Mouse (Mus musculus) hindbrain, postnatal 0 days (tissue): ENCODE results near the gene Arid1b. TPM values are rescaled to one million over a fixed set of nuclear protein-coding genes. Genes with fewer than 3 reads are reported as not detected.

ENCODE experiments used
- ATAC-seq: fragments of 200-750 bp; cut with Nextera tagmentation; 2 replicates; pipeline ENCODE4 v1.8.0; 2017; ENCODE audit warnings: mild to moderate bottlenecking, moderate TSS enrichment, moderate library complexity
- DNase-seq: peaks from one replicate; pipeline ENCODE4 v3.0.0-alpha.2; 2015; ENCODE audit warnings: low spot score
- H3K27ac ChIP-seq: fragments of 300-500 bp; sonication (generic); 2 replicates; pipeline ENCODE4 v1.5.1; 2014; ENCODE audit warnings: mild to moderate bottlenecking
- H3K27me3 ChIP-seq: fragments of 300-500 bp; sonication (generic); 2 replicates; pipeline ENCODE4 v1.6.1; 2014; ENCODE audit warnings: low read length, mixed read lengths; ENCODE audit not compliant: insufficient read depth
- H3K36me3 ChIP-seq: fragments of 300-500 bp; sonication (generic); 2 replicates; pipeline ENCODE4 v1.6.1; 2014; ENCODE audit warnings: low read length, mixed read lengths; ENCODE audit not compliant: insufficient read depth
- H3K4me1 ChIP-seq: fragments of 300-500 bp; sonication (generic); 2 replicates; pipeline ENCODE4 v1.6.1; 2014; ENCODE audit warnings: antibody characterized with exemption, low read length, mixed read lengths; ENCODE audit not compliant: insufficient read depth
- H3K4me2 ChIP-seq: fragments of 300-500 bp; sonication (generic); 2 replicates; pipeline ENCODE4 v1.6.1; 2014; ENCODE audit warnings: low read depth, mild to moderate bottlenecking, low read length, moderate library complexity, mixed read lengths
- H3K4me3 ChIP-seq: fragments of 300-500 bp; sonication (generic); 2 replicates; pipeline ENCODE4 v1.5.1; 2014; ENCODE audit warnings: low read length
- H3K9ac ChIP-seq: fragments of 300-500 bp; sonication (generic); replicated peaks from 2 replicates; pipeline ENCODE4 v1.6.1; 2014; ENCODE audit warnings: mild to moderate bottlenecking, low read length, moderate library complexity, mixed read lengths
- H3K9me3 ChIP-seq: fragments of 300-500 bp; sonication (generic); 2 replicates; pipeline ENCODE4 v1.6.1; 2016; ENCODE audit warnings: low read length, mixed read lengths
- CTCF ChIP-seq: IDR thresholded peaks from 2 replicates; pipeline ENCODE4 v1.5.1; 2016; ENCODE audit warnings: antibody characterized with exemption, control low read depth, low read depth
- WGBS: fragments of 180-500 bp; shearing (Covaris S2); extraction: QIAGEN DNeasy Blood & Tissue Kit; methylation state at CpG from one replicate; pipeline ENCODE4 v1.1.7; 2014; 5-methylcytosine and 5-hydroxymethylcytosine counted together
- polyA plus RNA-seq: library from polyadenylated mRNA; unstranded; fragments of >200 nt; fragmentation: Nextera tagmentation; extraction: Ambion mirVana; gene quantifications from 2 replicates; pipeline ENCODE4 v1.2.1, GENCODE M21; 2015
- total RNA-seq: library from RNA; depleted of rRNA; stranded (reverse); fragments of >200 nt; gene quantifications from 2 replicates; pipeline ENCODE4 v1.2.3, GENCODE M21; 2014

The Arid1b gene
- total and polyA plus RNA-seq, 2 experiments from 2014 or later = 10.5 to 62.5 TPM

DNA sequence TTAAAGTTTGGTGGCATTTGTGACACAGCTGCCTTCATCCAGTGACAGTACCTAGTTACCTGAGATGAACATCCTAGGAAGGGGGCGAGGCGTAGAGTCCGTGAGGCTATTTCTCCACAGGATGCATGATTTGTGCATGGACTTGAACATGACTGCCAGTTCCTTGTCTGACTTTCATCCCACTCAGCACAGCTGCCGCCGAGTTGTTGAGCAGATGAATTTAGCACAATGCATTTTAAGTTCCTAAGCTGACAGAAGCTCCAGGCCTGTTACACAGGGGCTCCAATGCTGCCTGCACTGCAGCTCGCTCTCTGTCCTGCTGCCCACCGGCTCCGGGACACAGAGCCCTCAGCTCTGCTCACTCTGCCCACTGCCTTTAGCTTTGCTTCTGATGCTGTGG lies 181.4 kb downstream of the Arid1b start:
- Histone ChIP-seq H3K4me1 (peaks cover 19% of the 10 kb centered on the region), H3K9ac (no peak overlapping the region), H3K4me2 (no peak overlapping the region), H3K36me3 (no peaks in the 10 kb centered on the region), H3K9me3 (no peaks in the 10 kb centered on the region), H3K4me3 (no peak overlapping the region), H3K27me3 (no peaks in the 10 kb centered on the region), H3K27ac (peak overlapping the region; percentile 15; the same call in 1 of the 2 replicates)
- no peak for DNase-seq
- no peak for TF ChIP-seq CTCF
- no peak for ATAC-seq
- 71% methylated on average over 8 of the region's 8 CpGs for WGBS

DNA sequence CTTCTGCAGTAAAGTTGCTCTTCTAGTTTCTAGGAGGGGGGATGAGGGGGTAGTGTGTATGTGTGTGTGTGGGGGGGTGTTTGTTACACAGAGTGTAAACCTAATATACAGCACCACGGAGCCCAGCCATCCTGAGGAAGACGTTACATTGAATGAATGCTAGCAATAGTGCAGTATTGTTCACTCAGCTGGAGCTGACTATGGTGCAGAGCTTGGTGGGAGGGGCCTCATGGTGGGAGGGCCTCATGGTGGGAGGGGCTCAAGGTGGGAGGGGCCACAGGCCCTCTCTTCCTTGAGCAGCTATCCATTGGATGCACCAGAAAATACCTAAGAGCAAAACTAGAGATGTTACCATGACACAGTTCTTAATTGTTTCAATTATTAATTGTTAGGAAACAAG lies 182.2 kb downstream of the Arid1b start:
- Histone ChIP-seq H3K36me3 (no peaks in the 10 kb centered on the region), H3K27me3 (no peaks in the 10 kb centered on the region), H3K4me2 (no peak overlapping the region), H3K9me3 (no peaks in the 10 kb centered on the region), H3K4me3 (no peak overlapping the region), H3K27ac (no peak overlapping the region), H3K9ac (no peak overlapping the region), H3K4me1 (peaks cover 19% of the 10 kb centered on the region)
- DNase-seq = no peak
- no peak for TF ChIP-seq CTCF
- 0 out of 2 replicates have a peak, but pooled peaks have one; percentile 21 for ATAC-seq
- 61% methylated on average over 2 of the region's 2 CpGs for WGBS

DNA sequence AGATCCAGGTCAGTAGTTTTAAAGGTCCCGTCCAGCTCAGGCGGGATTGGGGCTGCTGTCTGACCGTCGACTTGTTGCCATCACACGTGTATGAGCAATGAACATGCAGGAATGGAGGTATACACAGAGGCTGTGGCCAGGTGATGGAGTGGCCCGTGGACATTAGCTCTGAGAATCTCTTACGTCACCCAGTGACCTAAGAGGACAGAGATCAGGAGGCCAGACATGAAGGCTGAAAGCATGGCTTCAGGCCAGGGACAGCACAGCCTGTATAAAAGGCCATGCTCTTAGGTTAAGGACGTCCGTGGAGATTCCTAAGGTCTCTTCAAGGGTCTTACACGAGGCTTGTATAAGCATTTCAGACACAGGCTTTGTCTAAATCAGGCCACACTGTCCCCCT lies 184.4 kb downstream of the Arid1b start:
- Histone ChIP-seq H3K4me2 (no peak overlapping the region), H3K36me3 (no peaks in the 10 kb centered on the region), H3K9ac (no peak overlapping the region), H3K27ac (no peak overlapping the region), H3K9me3 (no peaks in the 10 kb centered on the region), H3K4me1 (peaks cover 18% of the 10 kb centered on the region; the same call in 1 of the 2 replicates), H3K27me3 (no peaks in the 10 kb centered on the region), H3K4me3 (no peak overlapping the region)
- DNase-seq (no peak), ATAC-seq (peak; percentile 18; the same call in 1 of the 2 replicates)
- no peak for TF ChIP-seq CTCF
- WGBS = 80% methylated on average over 10 of the region's 10 CpGs

DNA sequence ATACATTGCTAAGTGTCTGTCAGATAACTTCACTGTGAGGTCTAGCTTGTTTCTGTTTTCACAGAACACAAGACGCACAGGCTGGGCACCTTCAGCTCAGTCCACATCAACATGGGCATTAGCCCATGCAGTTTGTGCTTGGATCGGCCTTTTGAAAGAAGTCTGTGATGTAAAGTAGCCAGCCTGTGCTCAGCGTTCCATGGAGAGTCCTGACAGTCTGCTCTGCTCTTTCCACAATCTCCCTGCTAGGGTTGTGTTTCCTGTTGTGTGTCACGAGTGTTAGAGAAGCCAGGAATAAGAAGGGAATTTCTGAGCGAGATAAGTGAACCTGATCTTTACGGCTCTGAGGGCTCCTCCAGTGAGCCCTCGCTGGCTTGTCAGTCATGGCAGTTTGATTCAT lies 184.9 kb downstream of the Arid1b start:
- ATAC-seq (no peak), DNase-seq (no peak)
- no peak overlapping the region for H3K4me3 ChIP-seq
- H3K4me2 ChIP-seq = no peak overlapping the region
- no peak for TF ChIP-seq CTCF
- no peak overlapping the region for H3K9ac ChIP-seq
- WGBS = 52% methylated on average over 7 of the region's 7 CpGs
- H3K36me3 ChIP-seq = no peaks in the 10 kb centered on the region
- H3K4me1 ChIP-seq = peaks cover 18% of the 10 kb centered on the region; the same call in 1 of the 2 replicates
- no peaks in the 10 kb centered on the region for H3K9me3 ChIP-seq
- no peak overlapping the region for H3K27ac ChIP-seq
- H3K27me3 ChIP-seq = no peaks in the 10 kb centered on the region

DNA sequence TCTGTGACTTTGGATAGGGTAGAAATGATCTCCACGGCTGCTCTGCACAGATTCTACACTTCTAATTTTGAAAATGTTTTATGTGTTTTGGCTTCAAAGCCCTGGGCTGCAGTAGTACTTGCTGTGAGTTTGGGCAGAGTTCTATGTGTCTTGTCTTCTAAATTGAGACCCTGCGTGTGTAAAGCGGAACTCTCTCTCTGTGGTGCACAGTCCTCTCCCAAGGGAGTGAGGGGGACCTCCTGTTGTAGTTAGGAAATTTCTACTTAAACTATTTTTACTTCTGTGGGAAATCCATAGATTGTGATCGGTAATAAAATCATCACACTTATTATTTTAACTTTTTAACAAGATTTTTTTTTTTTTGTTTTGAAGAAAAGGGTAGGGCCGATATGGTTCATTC lies 185.3 kb downstream of the Arid1b start:
- Histone ChIP-seq H3K9me3 (no peaks in the 10 kb centered on the region), H3K27me3 (no peaks in the 10 kb centered on the region), H3K4me2 (no peak overlapping the region), H3K9ac (no peak overlapping the region), H3K4me3 (no peak overlapping the region), H3K27ac (no peak overlapping the region), H3K36me3 (no peaks in the 10 kb centered on the region), H3K4me1 (peaks cover 19% of the 10 kb centered on the region)
- no peak for DNase-seq
- no peak for TF ChIP-seq CTCF
- WGBS = 77% methylated on average over 5 of the region's 5 CpGs
- ATAC-seq = no peak

DNA sequence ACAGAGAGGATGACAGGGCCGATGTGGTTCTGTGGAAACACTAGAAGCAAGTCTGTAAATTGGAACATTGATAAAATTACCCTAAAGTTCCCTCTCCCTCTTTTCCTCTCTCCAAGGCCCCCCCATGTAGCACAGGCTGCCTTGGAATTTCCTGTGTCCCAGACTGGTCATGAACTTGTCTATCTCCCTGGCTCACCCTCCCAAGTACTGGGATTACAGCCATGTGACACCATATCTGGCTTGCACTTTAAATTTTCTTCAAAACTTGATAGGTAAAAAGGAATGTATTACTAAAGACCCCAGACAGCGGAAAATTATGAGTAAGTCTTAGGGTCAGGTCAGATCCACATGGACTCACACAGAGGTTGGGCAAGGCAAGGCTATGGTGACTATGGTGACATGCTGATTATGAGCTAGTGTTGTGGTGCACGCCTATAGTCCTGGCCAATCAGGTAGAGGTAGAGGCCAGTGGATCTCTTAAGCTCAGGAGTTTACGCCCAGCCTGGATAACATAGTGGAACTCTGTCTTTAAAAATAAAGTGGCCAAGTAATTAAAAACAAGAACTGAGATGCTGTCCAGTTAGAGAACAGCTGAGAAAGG lies 185.9 kb downstream of the Arid1b start:
- H3K9me3 ChIP-seq = no peaks in the 10 kb centered on the region
- no peak for ATAC-seq
- TF ChIP-seq CTCF = no peak
- no peak overlapping the region for H3K9ac ChIP-seq
- no peaks in the 10 kb centered on the region for H3K27me3 ChIP-seq
- H3K4me2 ChIP-seq = no peak overlapping the region
- peaks cover 22% of the 10 kb centered on the region for H3K4me1 ChIP-seq
- DNase-seq = no peak
- no peaks in the 10 kb centered on the region for H3K36me3 ChIP-seq
- no peak overlapping the region for H3K4me3 ChIP-seq
- 90% methylated on average over 4 of the region's 4 CpGs for WGBS
- H3K27ac ChIP-seq = no peak overlapping the region

DNA sequence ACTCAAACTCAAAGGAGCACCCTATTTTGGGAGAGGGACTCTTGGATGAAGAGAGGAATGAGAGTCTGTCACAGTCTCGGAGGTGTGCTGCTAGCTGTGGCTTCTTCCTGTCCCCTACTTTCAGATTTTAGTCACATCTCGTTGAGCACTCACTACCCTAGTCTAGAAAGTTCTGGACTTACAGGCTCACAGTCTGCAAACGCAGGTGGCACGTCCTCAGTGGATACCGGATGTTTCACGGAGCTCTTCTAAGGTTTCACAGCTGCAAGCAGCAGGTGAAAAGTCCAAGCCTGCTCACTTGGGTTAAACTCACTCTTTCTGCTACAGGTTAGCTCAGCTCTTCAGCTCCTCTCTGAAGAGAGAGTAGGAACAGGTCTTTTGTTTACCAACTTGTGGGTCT lies 186.8 kb downstream of the Arid1b start:
- no peak overlapping the region for H3K27ac ChIP-seq
- no peak overlapping the region for H3K9ac ChIP-seq
- DNase-seq (no peak), ATAC-seq (no peak)
- no peak overlapping the region for H3K4me3 ChIP-seq
- peaks cover 16% of the 10 kb centered on the region for H3K4me1 ChIP-seq
- H3K36me3 ChIP-seq = no peaks in the 10 kb centered on the region
- H3K4me2 ChIP-seq = no peak overlapping the region
- 83% methylated on average over 6 of the region's 6 CpGs for WGBS
- no peak for TF ChIP-seq CTCF
- no peaks in the 10 kb centered on the region for H3K27me3 ChIP-seq
- no peaks in the 10 kb centered on the region for H3K9me3 ChIP-seq
